Mouse (Mus musculus): ENCODE measurements around the gene Rptor. TPM values are rescaled to one million over a fixed set of nuclear protein-coding genes. Genes with fewer than 3 reads are reported as not detected.

The Rptor gene
- polyA plus RNA-seq, 1 experiment from 2014 or later = 18.6 TPM

DNA sequence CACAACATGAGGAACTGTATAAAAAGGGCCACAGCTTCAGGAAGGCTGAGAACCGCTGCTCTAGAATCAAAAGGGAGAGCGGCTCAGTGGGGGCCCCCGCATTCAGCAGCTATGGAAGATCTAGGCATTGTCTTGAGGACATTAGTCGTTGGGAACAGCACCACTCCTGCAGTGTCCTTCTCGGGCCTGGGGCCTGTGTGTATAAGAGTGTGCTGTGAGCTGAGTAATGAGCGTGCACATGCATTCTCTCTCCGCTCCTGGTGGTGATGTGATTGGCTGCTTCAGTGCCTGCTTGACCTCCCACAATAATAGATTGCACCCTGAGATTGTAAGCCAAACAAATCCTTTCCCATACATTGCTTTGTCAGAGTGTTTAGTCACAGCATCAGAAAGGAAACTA lies 229.0 kb downstream of the Rptor start:
- peaks cover 10% of the 10 kb centered on the region for H3K4me1 ChIP-seq (replicated peaks)
- no peaks in the 10 kb centered on the region for H3K9me3 ChIP-seq
- H3K4me3 ChIP-seq (replicated peaks) = no peak overlapping the region
- ATAC-seq (ENCODE audit: insufficient number of reproducible peaks, insufficient read depth, low FRiP score, low TSS enrichment, low read depth) = no peak
- 87% methylated on average over 7 of the region's 7 CpGs for WGBS
- H3K27ac ChIP-seq = no peak overlapping the region
- no peak overlapping the region for H3K4me2 ChIP-seq
- H3K27me3 ChIP-seq = no peaks in the 10 kb centered on the region
- peaks cover 39% of the 10 kb centered on the region for H3K36me3 ChIP-seq
- no peak overlapping the region for H3K9ac ChIP-seq (replicated peaks)

DNA sequence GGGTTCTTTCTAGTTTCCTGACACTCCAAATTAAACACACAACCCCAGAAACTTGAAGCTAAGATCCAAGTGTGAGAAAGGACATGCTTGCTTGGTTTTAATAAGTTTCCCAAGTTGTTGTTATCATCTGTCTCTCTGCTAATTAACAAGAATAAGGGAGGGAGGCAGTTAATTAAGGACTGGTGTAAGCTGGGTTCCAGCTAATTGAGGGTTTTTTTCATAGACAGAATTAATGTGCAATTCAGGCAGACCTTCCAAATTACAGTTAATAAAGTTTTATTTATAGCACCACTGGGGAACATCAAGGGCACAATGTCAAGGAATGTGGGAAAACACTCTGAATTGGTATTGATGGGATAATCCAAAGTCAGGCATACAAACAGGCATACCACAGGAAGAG lies 230.6 kb downstream of the Rptor start:
- H3K4me3 ChIP-seq (replicated peaks) = no peak overlapping the region
- peaks cover 23% of the 10 kb centered on the region for H3K36me3 ChIP-seq
- no peak for ATAC-seq (ENCODE audit: insufficient number of reproducible peaks, insufficient read depth, low FRiP score, low TSS enrichment, low read depth)

DNA sequence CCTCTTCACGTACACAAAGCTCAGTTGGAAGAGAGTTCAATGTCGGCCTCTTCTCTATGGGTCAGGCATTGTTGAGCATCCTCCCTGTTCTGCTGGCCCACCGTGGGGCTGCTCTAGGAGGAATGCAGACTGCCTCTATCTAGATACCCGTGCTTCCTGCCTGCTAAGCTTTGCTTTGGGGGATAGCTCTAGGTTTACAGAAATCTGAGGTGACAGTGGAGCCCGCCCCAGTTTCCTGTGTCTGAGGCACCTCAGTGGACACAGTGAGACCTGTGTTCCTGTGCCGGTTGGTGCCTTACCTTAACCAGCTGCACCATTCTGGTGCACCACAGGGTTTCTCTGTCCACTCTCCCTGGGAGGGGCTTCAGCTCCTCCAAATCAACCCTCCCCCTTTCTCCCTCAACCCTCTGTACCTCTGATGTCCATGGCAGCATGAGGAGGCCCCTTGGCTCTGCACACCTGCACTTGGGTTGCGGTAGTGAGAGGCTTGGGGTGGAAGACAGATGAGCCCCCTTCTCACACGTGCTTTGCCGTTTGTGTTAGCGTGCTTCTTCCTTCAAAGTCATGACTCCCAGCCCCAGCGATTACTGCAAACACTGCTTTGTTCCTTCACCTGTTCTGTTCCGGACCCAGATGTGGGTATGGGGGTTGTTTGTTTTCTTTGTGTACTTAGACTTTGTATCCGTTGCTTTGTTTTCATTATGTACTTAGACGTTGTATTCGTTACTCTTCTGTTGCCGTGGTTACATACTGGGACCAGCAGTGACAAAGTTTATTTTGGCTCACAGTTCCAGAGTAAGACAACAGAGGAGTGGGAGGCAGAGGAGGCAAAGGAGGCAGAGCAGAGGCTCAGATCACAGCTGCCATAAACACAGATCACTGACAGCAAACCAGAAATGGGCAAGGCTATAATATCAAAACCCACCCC lies 231.4 kb downstream of the Rptor start:
- Histone ChIP-seq H3K9ac (replicated peaks) (no peak overlapping the region), H3K4me1 (replicated peaks) (peaks cover 10% of the 10 kb centered on the region), H3K27ac (no peak overlapping the region), H3K4me2 (no peak overlapping the region), H3K4me3 (replicated peaks) (no peak overlapping the region), H3K36me3 (peaks cover 16% of the 10 kb centered on the region), H3K9me3 (no peaks in the 10 kb centered on the region), H3K27me3 (no peaks in the 10 kb centered on the region)
- no peak for ATAC-seq (ENCODE audit: insufficient number of reproducible peaks, insufficient read depth, low FRiP score, low TSS enrichment, low read depth)
- 79% methylated on average over 16 of the region's 16 CpGs for WGBS

More for the DNA sequence above, 230.6 kb downstream of the Rptor start:
- H3K4me2 ChIP-seq = no peak overlapping the region
- H3K9ac ChIP-seq (replicated peaks) = no peak overlapping the region
- peaks cover 10% of the 10 kb centered on the region for H3K4me1 ChIP-seq (replicated peaks)
- H3K27ac ChIP-seq = no peak overlapping the region
- no peaks in the 10 kb centered on the region for H3K9me3 ChIP-seq
- H3K27me3 ChIP-seq = no peaks in the 10 kb centered on the region

GRCm38 (mm10) chr11:119836326-119836725 lies 233.6 kb downstream of the Rptor start:
- peaks cover 18% of the 10 kb centered on the region for H3K4me1 ChIP-seq (replicated peaks)
- no peak overlapping the region for H3K4me2 ChIP-seq
- no peaks in the 10 kb centered on the region for H3K9me3 ChIP-seq
- no peak overlapping the region for H3K27ac ChIP-seq
- no peak for ATAC-seq (ENCODE audit: insufficient number of reproducible peaks, insufficient read depth, low FRiP score, low TSS enrichment, low read depth)
- no peaks in the 10 kb centered on the region for H3K27me3 ChIP-seq
- H3K9ac ChIP-seq (replicated peaks) = no peak overlapping the region
- 70% methylated on average over 3 of the region's 3 CpGs for WGBS
- H3K4me3 ChIP-seq (replicated peaks) = no peak overlapping the region
- peaks cover 10% of the 10 kb centered on the region for H3K36me3 ChIP-seq

DNA sequence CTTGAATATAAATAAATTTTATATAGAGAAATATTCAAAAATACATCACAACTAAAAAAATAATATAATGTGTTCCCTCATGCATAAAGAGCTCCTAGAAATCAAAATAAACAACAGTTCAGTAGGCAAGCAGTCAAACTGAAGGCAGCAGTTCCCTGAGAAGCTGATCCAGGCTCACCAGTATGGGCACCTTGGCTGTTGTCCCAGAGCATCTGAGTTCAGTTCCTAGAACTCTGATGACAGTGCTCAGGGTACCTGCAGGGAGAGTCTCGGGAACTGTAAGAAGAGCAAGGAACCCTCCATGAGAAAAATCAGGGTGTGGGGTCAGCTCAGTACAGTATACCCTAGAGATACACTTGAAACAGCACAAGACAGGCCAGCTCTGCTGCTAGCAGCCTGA lies 235.1 kb downstream of the Rptor start:
- H3K36me3 ChIP-seq = peaks cover 18% of the 10 kb centered on the region
- H3K4me2 ChIP-seq = no peak overlapping the region
- WGBS = 86% methylated on average over 1 of the region's 1 CpGs
- H3K9me3 ChIP-seq = no peaks in the 10 kb centered on the region
- H3K9ac ChIP-seq (replicated peaks) = no peak overlapping the region
- H3K4me1 ChIP-seq (replicated peaks) = peaks cover 18% of the 10 kb centered on the region
- no peak for ATAC-seq (ENCODE audit: insufficient number of reproducible peaks, insufficient read depth, low FRiP score, low TSS enrichment, low read depth)
- no peak overlapping the region for H3K4me3 ChIP-seq (replicated peaks)
- H3K27me3 ChIP-seq = no peaks in the 10 kb centered on the region
- H3K27ac ChIP-seq = no peak overlapping the region

DNA sequence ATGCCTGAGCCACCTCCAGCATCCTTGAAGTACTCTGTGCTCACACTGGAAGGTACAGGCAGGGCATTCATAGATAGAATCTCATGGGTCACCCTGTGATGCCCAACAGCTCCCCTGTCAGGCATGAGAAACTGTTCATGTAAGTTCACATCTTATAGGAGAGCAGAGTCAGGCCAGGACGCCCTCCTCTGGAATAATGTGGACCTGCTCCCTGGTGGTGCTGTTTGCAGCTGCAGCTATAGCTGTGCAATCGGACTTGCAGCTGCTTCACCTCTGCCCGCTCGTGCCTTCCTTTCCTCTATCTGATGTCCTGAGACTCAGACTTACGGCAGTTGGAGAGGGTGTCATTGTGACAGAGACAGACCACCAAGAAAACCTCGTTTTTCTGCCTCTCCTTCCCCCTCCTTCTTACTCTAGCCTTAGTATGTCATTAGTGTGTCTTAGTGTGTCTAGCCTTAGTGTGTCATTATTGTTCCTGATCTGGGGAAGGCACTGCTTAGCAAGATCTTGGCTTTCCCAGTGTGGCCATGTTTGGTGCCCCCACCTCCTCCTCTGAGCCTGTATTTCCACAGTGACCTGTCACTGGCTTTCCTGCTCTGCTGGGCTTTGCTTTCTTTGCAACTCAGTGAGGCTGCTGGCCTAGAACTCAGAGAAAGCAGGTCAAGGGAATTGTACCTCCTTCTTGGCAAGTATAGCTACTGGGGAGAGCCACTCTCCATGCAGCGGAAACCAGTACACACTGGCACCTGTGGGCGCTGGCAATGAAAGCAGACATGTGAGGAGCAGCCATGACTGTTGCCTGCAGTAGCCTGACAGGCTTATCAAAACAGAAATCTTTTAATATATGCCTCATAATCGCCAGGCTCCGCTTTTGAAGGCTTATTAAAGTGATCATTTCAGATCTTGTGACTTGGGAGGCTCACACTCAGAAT lies 237.0 kb downstream of the Rptor start:
- no peak overlapping the region for H3K9ac ChIP-seq (replicated peaks)
- no peak overlapping the region for H3K27ac ChIP-seq
- no peaks in the 10 kb centered on the region for H3K9me3 ChIP-seq
- H3K4me3 ChIP-seq (replicated peaks) = no peak overlapping the region
- H3K4me1 ChIP-seq (replicated peaks) = peaks cover 8% of the 10 kb centered on the region; the same call in 1 of the 2 replicates
- H3K4me2 ChIP-seq = no peak overlapping the region
- H3K27me3 ChIP-seq = no peaks in the 10 kb centered on the region
- ATAC-seq (ENCODE audit: insufficient number of reproducible peaks, insufficient read depth, low FRiP score, low TSS enrichment, low read depth) = no peak
- peaks cover 36% of the 10 kb centered on the region for H3K36me3 ChIP-seq
- WGBS = 86% methylated on average over 10 of the region's 10 CpGs

- H3K4me3 ChIP-seq (replicated peaks) = no peak overlapping the region
- peaks cover 74% of the 10 kb centered on the region for H3K36me3 ChIP-seq
- no peak overlapping the region for H3K9ac ChIP-seq (replicated peaks)
- H3K4me2 ChIP-seq = no peak overlapping the region
- no peaks in the 10 kb centered on the region for H3K27me3 ChIP-seq
- H3K4me1 ChIP-seq (replicated peaks) = no peaks in the 10 kb centered on the region
- no peak for ATAC-seq (ENCODE audit: insufficient number of reproducible peaks, insufficient read depth, low FRiP score, low TSS enrichment, low read depth)
- H3K27ac ChIP-seq = no peak overlapping the region
- 95% methylated on average over 6 of the region's 6 CpGs for WGBS
- H3K9me3 ChIP-seq = no peaks in the 10 kb centered on the region
Observed at GRCm38 (mm10) chr11:119846608-119847007, 243.9 kb downstream of the Rptor start.

DNA sequence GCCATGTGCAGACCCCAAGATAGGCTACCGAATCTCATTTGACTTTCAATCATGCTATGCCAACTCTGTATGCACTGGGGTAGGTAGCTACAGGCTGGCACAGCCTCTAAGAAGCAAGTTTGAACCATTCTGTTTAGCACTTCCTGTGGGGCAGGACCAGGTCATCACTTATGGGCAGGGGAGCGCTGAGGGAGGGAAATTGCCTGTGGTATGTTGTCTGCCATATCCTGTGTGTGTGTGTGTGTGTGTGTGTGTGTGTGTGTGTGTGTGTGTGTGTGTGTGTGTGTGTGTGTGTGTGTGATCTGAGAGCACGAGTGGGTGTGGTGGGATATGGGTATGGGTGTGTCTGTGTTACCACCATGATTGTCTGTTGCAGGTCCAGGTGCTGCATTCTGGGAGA lies 244.4 kb downstream of the Rptor start:
- 89% methylated on average over 3 of the region's 3 CpGs for WGBS
- Histone ChIP-seq H3K27me3 (no peaks in the 10 kb centered on the region), H3K9me3 (no peaks in the 10 kb centered on the region), H3K9ac (replicated peaks) (no peak overlapping the region), H3K4me2 (no peak overlapping the region), H3K27ac (no peak overlapping the region), H3K4me3 (replicated peaks) (no peak overlapping the region), H3K36me3 (peaks cover 74% of the 10 kb centered on the region), H3K4me1 (replicated peaks) (no peaks in the 10 kb centered on the region)
- no peak for ATAC-seq (ENCODE audit: insufficient number of reproducible peaks, insufficient read depth, low FRiP score, low TSS enrichment, low read depth)

GRCm38 (mm10) chr11:119847569-119847968 lies 244.9 kb downstream of the Rptor start:
- Histone ChIP-seq H3K27me3 (no peaks in the 10 kb centered on the region), H3K4me3 (replicated peaks) (no peak overlapping the region), H3K4me2 (no peak overlapping the region), H3K36me3 (peaks cover 77% of the 10 kb centered on the region), H3K9me3 (no peaks in the 10 kb centered on the region), H3K9ac (replicated peaks) (no peak overlapping the region), H3K27ac (no peak overlapping the region), H3K4me1 (replicated peaks) (no peaks in the 10 kb centered on the region)
- ATAC-seq (ENCODE audit: insufficient number of reproducible peaks, insufficient read depth, low FRiP score, low TSS enrichment, low read depth) = no peak
- 88% methylated on average over 3 of the region's 3 CpGs for whole genome bisulfite sequencing

DNA sequence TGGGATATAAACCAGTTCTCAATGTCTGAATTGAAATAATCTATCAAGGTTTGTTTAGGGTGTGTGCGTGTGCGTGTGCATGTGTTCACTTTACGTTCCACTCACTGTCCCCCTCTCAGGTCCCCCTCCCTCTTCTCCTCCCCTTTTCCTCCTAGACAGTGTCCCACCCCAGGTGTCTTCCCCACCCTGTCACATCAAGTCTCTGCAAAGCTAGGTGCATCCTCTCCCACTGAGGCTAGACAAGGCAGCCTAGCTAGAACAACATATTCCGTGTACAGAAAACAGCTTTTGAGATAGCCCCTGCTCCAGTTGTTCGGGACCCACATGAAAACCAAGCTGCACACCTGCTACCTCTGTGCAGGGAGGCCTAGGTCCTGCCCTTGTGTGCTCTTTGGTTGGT lies 245.5 kb downstream of the Rptor start:
- Histone ChIP-seq H3K4me1 (replicated peaks) (no peaks in the 10 kb centered on the region), H3K4me2 (no peak overlapping the region), H3K27ac (no peak overlapping the region), H3K27me3 (no peaks in the 10 kb centered on the region), H3K4me3 (replicated peaks) (no peak overlapping the region), H3K9ac (replicated peaks) (no peak overlapping the region), H3K9me3 (no peaks in the 10 kb centered on the region), H3K36me3 (peaks cover 79% of the 10 kb centered on the region)
- WGBS = 92% methylated on average over 5 of the region's 5 CpGs
- no peak for ATAC-seq (ENCODE audit: insufficient number of reproducible peaks, insufficient read depth, low FRiP score, low TSS enrichment, low read depth)

GRCm38 (mm10) chr11:119855999-119856398 lies 253.3 kb downstream of the Rptor start:
- Histone ChIP-seq H3K27ac (no peak overlapping the region), H3K9me3 (no peaks in the 10 kb centered on the region), H3K36me3 (peaks cover 79% of the 10 kb centered on the region), H3K4me2 (no peak overlapping the region), H3K4me1 (replicated peaks) (no peaks in the 10 kb centered on the region), H3K27me3 (no peaks in the 10 kb centered on the region), H3K4me3 (replicated peaks) (no peak overlapping the region), H3K9ac (replicated peaks) (no peak overlapping the region)
- 68% methylated on average over 7 of the region's 7 CpGs for WGBS
- ATAC-seq (ENCODE audit: insufficient number of reproducible peaks, insufficient read depth, low FRiP score, low TSS enrichment, low read depth) = no peak
